Mouse (Mus musculus) lung, postnatal 4 days (tissue): ENCODE data around the gene Tesk2.

ENCODE experiments used
- DNase-seq, 2 experiments: peaks; one replicate each; pipeline ENCODE4 v3.0.0; 2021

The Tesk2 gene

DNA sequence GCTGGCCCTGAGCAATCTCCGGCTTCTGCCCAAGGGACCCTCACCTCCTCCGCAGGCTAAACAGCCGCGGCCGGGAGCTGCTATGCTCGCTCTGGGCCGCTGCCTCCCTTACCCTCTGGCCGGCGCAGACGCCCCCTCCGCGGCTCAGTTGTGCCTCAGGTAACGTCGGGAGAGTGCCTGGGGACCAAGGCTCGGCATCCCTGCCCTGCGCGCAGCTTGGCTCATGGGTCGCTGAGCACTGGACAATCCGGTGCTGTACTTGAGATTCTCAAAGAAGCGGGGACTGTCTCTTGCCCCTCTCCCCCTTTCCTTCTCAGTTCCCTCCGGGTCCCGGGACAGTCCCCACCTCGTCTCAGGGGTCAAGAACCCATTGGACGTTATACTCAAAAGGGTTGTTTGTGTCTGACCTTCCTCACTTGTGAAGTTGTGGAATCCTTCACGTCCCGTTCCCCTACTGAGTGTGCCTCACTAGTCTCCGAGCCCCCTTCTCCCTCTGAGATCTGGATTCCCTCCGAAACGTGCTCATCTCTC lies 415 bp downstream of the Tesk2 start:
- DNase-seq = no peak

DNA sequence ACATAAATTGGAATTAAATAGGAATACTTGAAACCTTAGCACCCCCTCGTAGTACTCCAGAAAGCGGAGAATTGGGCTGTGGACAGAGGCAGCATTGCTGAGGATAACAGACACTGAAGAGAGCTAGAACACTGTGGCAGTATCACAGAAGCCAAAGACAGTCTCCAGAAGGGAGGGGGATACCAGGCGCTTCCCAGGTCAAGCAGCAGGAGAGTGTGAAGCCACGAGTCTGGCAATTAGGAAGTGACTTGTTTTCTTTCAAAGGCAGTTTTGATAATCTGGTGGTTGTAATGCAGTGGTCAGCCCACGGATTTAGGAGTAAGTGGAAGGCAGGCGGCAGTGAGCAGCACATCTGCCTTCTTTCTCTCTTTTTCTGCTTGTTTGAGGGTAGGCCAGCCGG lies 1.5 kb downstream of the Tesk2 start:
- DNase-seq = no peak

DNA sequence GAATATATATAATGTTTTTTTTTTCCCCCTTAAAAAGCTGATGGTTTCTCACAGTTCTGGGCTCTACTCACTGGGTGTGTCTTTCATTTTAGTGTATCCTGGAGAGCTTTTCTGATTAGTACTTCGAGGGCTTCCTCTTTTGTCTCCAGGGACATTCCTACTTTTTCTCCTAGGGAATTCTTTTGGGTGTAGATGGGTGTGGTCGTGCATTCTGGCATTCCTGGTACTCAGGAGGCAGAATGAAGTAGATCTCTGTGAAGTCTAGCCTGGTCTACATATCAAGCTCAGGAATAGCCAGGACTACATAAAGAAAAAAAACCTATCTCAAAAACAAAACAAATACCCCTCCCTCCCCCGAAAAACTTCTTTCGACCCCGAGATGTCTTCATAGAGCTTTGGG lies 4.7 kb downstream of the Tesk2 start:
- no peak for DNase-seq

DNA sequence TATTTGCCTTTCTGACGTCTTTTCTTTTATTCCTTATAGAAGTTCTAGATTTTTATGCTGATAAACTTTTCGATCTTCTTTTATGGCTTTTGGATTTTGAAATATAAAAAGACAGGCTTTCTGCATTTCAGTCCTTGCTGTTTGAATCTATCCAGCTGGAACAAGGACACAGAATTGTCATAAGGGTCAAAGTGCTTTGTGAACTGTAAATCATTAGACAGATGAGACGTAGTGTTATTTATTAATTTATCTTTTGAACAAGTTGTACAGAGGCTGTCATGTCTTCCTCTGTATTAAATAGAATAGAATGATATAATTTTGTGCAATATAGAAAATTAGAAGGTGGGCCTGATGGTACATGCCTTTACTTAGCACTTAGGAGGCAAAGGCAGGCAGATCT lies 6.7 kb downstream of the Tesk2 start:
- DNase-seq = no peak

DNA sequence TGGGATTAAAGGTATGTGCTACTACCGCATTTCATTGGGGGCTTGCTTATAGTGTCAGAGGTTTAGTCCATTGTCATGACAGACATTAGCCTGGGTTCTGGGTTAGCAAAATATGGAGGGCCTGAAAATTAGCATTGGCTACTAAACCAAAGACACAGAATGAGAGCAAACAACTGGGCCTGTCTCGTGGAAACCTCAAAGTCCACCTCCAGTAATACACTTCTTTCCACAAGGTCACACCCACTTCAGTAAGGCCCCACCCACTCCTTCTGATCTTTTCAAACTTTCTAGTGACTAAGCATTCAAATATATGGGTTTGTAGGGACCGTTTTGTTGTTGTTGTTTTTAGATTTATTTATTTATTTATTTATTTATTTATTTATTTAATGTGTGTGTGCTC lies 8.8 kb downstream of the Tesk2 start:
- no peak for DNase-seq

DNA sequence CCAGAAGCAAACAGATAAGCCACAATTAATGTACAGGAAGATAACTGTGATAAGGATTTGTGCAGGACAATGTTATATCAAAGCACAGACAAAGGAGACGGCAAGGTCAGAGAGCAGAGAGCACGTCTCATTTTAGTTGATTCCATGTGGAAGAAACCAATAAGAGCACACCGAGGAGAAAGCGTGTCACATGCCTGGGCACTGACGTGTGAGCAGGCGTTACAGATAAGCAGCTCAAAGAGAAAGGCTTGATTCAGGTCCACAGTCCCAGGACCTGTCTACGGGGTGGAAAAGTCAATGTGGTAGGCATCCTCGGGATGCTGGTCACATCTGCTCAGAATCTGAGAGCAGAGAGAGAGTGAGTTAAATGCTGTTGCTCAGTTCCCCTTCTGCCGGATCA lies 10.3 kb downstream of the Tesk2 start:
- DNase-seq = no peak

DNA sequence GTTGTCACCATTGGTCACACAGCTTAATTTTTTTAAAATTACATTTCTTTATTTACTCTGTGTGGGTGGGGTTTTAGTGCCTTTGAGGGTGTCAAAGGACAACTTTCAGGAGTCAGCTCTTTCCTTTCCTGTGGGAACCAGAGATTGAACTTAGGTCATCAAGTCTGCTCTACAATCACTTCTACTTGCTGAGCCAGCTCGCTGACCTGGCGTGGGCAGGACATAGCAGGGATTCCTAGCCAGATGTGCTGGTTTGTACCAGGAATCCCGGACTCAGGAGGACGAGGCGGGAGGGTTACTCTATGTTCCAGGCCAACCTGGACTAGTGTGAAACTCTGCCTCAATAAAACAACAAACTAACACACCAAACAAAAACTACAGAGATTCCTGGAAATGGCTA lies 11.6 kb downstream of the Tesk2 start:
- DNase-seq = no peak

DNA sequence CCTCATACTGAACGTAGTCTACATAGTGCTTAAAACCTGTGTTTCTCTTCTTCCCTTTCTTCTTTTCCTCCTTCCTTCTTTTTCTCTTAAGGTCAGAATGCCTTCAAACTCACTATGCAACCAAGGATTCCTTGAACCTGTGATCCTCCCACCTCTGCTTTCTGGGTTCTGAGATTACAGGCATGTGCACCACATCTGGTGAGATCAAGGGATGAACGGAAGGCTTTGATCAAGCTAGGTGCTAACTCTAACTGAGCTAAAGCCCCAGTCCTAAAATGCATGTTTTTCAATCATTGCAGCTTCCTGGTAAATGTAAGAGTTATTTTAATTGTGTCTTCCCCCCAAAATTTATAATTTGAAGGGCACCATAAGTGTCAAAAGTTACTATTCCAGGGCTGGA lies 14.2 kb downstream of the Tesk2 start:
- no peak for DNase-seq

DNA sequence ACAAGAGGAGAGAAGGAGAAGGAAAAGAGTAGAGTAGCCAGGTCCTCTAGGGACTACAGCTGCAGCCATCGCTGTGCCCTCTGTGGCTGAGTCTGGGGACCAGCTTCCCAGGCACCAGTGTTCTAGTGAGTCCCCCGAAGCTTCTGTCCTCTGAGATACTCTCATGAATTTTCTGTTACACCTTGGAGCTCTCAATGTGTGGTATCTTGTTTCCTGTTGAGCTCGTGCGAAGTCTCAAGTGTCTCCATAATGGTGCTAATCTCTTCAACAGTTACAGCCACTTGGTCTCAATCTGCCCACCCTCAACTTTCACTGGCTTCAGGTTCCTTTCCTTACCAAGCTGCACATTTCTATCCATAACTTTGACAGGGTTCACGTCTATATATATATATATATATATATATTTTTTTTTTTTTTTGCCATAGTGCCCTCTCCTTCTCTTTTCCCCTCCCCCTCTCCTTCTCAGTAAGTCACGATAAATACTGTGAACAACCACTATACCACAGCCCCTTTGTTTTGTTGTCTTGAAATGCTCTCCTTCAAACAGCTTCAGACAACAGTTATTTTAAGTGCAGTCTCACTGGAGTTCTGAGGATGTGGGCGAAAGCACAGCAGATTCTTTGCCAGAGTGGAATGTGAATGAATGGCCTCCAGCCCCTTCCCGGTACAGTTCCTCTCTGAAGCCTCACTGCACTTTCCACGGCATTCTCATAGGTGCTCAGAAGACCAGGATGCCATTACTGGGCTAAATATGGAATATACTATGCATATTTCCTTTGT lies 18.4 kb downstream of the Tesk2 start:
- DNase-seq = no peak

DNA sequence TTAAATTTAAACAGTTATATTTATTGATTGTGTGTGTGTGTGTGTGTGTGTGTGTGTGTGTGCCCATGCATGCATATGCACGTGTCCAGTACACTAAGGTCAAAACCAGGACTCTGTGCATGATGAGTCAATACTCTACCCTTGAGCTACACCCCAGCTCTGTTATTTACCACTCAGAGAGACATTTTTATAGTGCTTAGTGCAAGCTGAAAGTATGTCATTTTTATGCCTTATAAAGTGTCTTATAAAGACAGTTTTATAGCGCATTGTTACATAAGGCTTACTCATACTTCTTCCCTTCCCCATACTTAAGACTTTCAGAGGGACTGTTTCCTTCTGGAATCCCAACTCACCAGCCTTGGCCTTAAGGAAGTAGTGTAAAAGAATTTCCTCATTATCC lies 29.0 kb downstream of the Tesk2 start:
- DNase-seq = no peak

DNA sequence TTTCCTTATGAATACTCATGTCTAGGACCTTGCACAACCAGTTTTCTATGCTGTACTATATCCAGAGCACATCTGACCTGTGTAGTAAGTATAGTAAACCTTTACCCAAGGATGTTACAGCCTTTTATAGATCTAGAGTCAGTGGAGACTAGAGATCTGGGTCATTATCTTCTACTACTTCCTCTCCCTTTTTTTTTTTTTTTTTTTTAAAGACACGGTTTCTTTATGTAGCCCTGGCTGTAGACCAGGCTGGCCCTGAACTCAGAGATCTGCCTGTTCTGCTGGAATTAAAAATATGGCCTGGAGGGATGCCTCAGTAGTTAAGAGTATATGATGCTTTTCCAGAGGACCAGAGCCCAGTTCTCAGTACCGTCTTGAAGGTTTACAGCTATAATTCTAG lies 41.2 kb downstream of the Tesk2 start:
- no peak for DNase-seq

DNA sequence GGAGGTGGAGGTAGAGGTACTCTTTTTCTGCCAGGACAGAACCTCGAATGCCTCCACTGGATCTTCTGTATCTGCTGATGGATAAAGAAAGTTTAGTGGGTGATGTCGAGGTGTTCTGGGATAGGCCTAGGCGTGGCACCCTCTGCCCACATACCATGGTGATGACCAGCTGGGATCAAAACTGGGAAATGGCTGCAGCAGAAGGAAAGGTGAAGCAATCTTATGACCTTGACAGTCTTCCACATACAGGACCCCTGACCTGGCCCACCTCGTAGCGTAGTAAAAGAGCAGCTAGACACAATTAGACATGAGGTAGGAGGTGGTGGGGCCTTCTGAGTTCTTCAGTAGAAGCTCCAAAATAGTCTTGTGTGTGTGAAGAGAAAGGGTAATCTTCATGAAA lies 43.3 kb downstream of the Tesk2 start:
- DNase-seq = no peak

DNA sequence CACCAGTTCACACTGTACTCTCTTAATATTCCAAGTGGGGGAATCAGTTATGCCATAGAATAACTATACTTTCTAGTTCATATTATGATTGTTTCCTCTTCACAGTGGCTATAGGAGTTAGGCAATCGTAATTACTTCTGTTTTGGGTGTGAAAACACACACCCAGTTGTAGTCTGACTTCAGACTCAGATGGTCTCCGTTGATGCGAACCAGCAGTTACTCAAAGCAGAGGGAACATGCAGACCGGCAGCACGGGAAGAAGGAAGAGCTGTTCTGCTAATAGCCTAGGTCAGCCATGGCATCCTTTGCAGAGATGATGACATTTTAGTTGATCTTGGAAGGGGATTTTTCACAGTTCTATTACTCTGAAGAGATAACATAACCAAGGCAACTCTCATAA lies 47.8 kb downstream of the Tesk2 start:
- no peak for DNase-seq

DNA sequence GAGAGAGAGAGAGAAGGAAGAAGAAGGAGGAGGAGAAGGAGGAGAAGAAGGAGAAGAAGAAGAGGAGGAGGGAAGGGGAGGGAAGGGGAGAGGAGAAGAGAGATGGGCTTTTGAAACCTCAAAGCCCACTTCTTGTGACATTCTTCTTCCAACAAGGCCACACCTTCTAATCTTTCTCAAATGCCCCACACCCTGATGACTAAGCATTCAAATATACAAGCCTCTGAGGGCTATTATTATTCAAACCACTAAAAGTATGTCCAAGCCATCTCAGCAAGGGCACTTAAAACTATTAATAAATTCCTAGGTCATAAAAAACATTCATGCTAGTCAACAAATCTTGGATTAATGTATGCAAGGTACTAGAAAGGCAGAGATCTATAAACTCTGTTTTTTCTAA lies 48.3 kb downstream of the Tesk2 start:
- DNase-seq = no peak

DNA sequence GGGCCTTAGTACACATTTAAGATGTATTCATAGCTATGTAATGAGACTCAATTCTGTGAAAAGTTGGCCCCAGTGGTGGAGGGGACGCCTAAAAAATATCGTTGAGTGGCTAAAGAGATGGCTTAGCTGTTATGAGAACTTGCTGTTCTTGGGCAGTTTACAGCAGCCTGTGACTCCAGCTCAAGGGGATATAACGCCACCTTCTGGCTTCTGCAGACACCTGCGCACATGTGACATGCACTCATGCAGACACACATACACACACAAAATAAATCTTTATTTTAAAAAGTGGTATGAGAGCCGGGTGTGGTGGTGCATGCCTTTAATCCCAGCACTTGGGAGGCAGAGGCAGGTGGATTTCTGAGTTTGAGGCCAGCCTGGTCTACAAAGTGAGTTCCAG lies 55.6 kb downstream of the Tesk2 start:
- DNase-seq = no peak

DNA sequence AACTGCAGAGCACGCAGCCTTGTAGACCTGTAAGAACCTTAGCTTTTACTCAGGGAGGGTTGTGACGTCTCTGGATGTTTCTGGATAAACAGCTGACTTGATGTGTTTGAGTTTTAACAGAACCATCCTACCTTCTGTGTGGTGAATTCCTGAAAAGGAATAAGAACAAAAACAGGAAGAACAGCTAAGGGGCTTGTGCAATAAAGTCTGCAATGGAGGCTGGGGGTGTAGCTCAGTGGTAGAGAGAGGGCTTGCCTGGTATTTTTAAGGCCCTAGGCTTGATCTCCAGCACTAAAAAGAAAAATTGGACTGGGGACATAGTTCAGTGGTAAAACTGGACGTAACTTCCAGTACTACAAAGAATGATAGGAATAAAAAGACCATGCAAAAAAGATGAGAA lies 56.3 kb downstream of the Tesk2 start:
- DNase-seq = no peak

DNA sequence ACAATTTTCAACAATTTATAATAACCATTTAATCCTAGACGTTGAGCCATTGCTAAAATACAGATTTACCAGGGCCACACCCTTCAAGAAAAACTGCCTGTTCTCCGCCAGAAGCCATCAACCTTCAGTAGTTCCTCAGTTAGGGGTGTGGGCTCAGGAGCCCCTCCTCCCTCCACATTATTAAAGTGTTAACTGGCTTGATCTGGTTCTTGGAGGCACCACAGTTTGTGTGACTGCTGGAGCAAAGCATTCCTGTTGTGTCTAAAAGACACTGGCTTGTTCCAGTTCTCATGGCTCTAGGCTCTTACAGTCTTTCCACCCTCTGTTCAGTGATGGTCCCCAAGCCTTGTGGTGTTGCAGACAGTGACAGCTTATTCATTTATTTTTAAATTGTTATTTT lies 59.8 kb downstream of the Tesk2 start:
- no peak for DNase-seq

DNA sequence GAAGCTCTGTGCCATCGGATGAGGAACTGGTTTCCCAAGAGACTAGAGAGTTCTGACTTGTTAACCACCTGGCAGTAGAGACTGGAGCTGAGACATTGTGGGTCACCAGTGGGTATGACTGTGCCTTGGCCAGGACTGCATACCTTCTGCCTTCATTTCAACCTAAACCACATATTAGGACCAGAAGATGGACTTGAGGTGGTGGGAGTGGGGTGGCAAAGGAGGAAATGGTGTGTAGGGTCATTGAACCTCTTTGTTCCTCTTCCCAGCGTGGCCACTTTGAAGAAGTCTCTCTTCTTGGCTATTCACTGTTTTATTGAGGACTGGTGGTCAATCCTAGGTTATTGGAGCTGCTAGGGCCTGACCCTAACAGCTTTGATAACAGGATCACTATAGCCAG lies 60.6 kb downstream of the Tesk2 start:
- no peak for DNase-seq

DNA sequence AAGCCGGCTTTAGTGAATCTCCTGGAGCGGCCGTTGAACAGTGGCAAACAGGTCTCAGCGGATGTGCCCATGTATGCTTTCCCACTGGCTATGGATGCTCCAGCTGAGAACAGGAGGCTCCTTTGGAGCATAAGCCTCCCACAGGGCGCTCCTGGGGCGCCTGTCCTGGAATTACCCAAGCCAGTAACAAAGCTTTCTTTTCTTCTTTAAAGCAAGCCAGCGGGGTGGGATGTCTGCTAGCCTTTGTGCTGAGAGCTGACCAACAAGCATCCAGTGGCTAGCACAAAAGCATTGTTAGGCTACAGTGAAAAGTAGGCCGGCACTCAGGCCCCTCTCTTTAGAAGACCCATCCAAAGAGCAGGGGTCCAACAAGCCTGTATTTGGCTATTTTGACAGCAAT lies 61.4 kb downstream of the Tesk2 start:
- no peak for DNase-seq

DNA sequence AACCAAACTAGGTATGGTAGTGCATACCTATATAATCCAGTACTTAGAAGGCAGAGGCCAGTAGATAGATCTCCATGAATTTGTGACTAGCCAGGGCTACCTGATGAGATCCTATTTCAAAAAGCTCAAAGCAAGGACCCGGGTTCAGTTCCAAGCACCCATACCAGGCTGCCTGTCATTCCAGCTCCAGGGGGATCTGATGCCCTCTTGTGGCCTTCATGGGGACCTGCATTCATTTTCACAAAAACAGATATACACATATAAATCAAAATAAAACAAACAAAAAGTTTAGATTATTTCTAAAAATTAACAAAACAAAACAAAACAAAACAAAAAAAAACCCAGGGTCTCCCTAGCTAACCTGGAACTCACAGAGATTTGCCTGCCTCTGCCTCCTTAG lies 65.8 kb downstream of the Tesk2 start:
- no peak for DNase-seq

DNA sequence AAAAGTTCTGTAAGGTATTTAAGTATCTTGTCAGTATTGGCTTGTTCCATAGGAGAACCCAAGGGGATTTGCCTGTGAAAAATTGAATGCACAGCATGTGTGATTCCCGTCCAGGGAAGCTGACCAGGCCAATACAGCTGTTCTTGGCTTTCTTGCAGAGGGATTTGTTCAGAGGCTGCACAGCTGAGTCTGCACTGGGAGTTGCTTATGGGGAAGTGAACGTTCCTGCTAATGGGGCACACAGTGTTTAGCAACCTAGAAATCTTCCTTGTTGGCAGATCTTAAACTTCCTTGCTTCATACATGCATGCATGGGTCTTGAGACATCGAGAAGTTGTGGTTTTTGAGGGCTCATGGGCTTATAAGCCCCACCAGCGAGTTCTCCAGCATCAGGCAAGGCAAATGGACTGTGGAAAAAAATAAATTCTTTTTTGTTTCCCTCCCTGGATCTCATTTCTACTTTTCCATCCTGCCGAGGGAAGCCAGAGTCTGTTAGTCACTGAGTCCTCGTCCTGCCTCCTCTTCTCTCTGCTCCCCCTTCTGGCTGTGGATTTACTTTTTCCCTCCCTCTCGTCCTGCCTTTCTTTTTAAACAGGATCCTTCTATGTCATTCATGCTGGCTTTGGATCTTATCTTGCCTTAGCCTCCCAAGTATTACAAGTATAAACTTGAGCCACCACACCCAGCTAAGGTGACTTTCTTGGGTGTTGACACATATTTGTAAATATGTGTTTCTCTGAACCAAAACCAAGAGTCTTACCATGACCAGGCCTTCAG lies 67.4 kb downstream of the Tesk2 start:
- peak; percentile 17 to 32 for DNase-seq

DNA sequence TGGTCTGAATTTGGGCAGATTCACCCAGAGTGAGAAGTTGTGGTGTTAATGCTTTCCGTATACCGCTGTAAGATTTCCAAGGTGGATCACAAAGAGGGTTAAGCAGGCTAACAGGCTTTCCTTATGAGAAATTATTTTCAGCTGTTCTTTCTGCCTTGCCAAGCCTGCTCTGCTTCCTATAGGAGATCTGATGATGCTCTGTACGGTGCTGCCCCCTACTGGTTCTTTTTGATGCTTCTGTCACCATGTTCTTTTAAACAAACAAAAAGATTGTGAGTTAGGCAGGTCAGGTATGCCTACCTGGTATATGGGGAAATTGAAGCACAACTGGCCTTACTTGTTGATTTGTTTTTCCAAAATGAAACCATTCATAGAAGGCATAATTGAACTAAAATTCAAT lies 68.2 kb downstream of the Tesk2 start:
- DNase-seq = peak; percentile 32 to 85

DNA sequence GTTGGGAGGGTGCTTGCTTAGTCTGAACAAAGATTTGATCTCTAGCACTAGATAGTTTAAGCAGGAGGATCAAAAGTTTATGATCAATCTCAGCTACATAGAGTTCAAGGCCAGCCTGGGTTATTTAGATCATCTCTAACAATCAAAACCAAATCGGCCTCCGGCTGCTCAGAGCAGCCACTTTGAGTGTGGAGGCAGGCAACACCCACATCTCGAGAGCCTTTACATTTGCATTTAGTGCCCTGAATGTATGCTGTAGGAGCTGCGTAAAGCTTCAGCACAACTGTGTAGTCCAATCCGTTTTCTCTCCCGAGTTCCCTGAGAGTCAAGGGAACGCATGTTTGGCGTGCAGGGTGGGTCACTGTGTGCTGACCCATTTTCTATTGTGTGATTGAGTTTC lies 71.7 kb downstream of the Tesk2 start:
- no peak for DNase-seq

DNA sequence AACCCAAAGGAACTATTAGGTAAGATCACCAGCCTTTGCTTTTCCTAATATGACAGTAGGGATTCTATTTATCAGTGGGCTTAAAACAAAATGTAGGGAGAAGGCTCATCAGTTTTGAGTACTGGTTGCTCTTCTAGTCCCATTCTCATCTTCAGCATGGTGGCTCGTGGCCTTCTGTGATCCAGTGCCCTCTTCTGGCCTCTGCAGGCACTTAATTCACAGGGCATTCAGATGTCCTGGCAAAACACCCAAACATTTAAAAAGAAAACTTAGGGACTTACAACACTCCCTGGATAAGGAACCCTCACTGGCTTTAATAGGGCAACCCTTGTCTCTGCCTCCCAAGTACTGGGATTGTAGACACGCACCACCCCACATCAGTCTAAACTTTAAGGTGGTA lies 73.5 kb downstream of the Tesk2 start:
- DNase-seq = no peak
